Mouse (Mus musculus): ENCODE measurements at regions not wholly inside any gene's neighbourhood (a gene's known extent, or its start where the extent isn't known, plus 50 kb on each side); places are given as distances from the start of the nearest gene placed in this dataset.

GRCm38 (mm10) chr5:126724329-126724728 lies 517.3 kb upstream of the Tmem132c start:
- no peak for DNase-seq (ENCODE audit: low read depth)

- peak; percentile 6 for DNase-seq (ENCODE audit: low read depth)
These were observed 508.1 kb upstream of the Tmem132c start for GRCm38 (mm10) chr5:126733470-126733869.

- no peak for DNase-seq (ENCODE audit: low read depth)
These were observed 505.9 kb upstream of the Tmem132c start for GRCm38 (mm10) chr5:126735733-126736132.

- no peak for DNase-seq (ENCODE audit: low read depth)
These were observed 503.9 kb upstream of the Tmem132c start for GRCm38 (mm10) chr5:126737681-126738080.

GRCm38 (mm10) chr5:126740861-126741410 lies 500.7 kb upstream of the Tmem132c start:
- no peak for DNase-seq (ENCODE audit: low read depth)

- no peak for DNase-seq (ENCODE audit: low read depth)
These were observed 486.5 kb upstream of the Tmem132c start for GRCm38 (mm10) chr5:126755107-126755506.

- DNase-seq (ENCODE audit: low read depth) = no peak
These were observed 476.4 kb upstream of the Tmem132c start for GRCm38 (mm10) chr5:126765037-126765707.

- no peak for DNase-seq (ENCODE audit: low read depth)
These were observed 472.6 kb upstream of the Tmem132c start for GRCm38 (mm10) chr5:126769031-126769430.

- DNase-seq (ENCODE audit: low read depth) = no peak
These were observed 453.6 kb upstream of the Tmem132c start for GRCm38 (mm10) chr5:126787706-126788610.

GRCm38 (mm10) chr5:126799698-126800279 lies 441.8 kb upstream of the Tmem132c start:
- DNase-seq (ENCODE audit: low read depth) = no peak

- DNase-seq (ENCODE audit: low read depth) = no peak
These were observed 435.0 kb upstream of the Tmem132c start for GRCm38 (mm10) chr5:126806656-126807055.

GRCm38 (mm10) chr5:126816069-126816468 lies 425.5 kb upstream of the Tmem132c start:
- DNase-seq (ENCODE audit: low read depth) = no peak

GRCm38 (mm10) chr5:126835440-126835839 lies 406.2 kb upstream of the Tmem132c start:
- DNase-seq (ENCODE audit: low read depth) = no peak

GRCm38 (mm10) chr5:126842606-126843005 lies 399.0 kb upstream of the Tmem132c start:
- no peak for DNase-seq (ENCODE audit: low read depth)

GRCm38 (mm10) chr5:126862078-126862477 lies 379.5 kb upstream of the Tmem132c start:
- DNase-seq (ENCODE audit: low read depth) = no peak

- DNase-seq (ENCODE audit: low read depth) = no peak
These were observed 365.8 kb upstream of the Tmem132c start for GRCm38 (mm10) chr5:126875842-126876241.

GRCm38 (mm10) chr5:126890710-126891109 lies 350.9 kb upstream of the Tmem132c start:
- DNase-seq (ENCODE audit: low read depth) = no peak

- no peak for DNase-seq (ENCODE audit: low read depth)
These were observed 348.5 kb upstream of the Tmem132c start for GRCm38 (mm10) chr5:126893063-126893462.

GRCm38 (mm10) chr5:126910084-126910483 lies 331.5 kb upstream of the Tmem132c start:
- no peak for DNase-seq (ENCODE audit: low read depth)

- no peak for DNase-seq (ENCODE audit: low read depth)
These were observed 324.3 kb upstream of the Tmem132c start for GRCm38 (mm10) chr5:126917300-126917699.

GRCm38 (mm10) chr5:126933466-126933865 lies 308.1 kb upstream of the Tmem132c start:
- no peak for DNase-seq (ENCODE audit: low read depth)

GRCm38 (mm10) chr5:126944861-126945260 lies 296.7 kb upstream of the Tmem132c start:
- DNase-seq (ENCODE audit: low read depth) = no peak

GRCm38 (mm10) chr5:126954189-126954588 lies 287.4 kb upstream of the Tmem132c start:
- no peak for DNase-seq (ENCODE audit: low read depth)

All from c-Kit-positive CD71-negative TER-119-negative erythroid progenitor cells, embryonic 14.5 days (primary cell).